Mouse (Mus musculus) G1E (cell line): ENCODE data around the gene Pcnt.

Experiments used
- CTCF ChIP-seq: IDR thresholded peaks from 2 replicates; pipeline ENCODE4 v1.5.1; 2012; ENCODE audit warnings: low read depth, low read length, inconsistent platforms, mixed read lengths
- GATA2 ChIP-seq: IDR thresholded peaks from 2 replicates; pipeline ENCODE4 v1.6.1; 2012; ENCODE audit warnings: low read depth, low read length, inconsistent platforms, borderline replicate concordance

GRCm38 (mm10) chr10:76368766-76369165 lies 73.8 kb downstream of the Pcnt start:
- TF ChIP-seq GATA2 (no peak), CTCF (no peak)
